Mouse (Mus musculus) lung, postnatal 0 days (tissue): ENCODE data around the gene Zfyve26. TPM values are rescaled to one million over a fixed set of nuclear protein-coding genes. Genes with fewer than 3 reads are reported as not detected.

Experiments
- ATAC-seq: fragments of 200-750 bp; cut with Nextera tagmentation; 2 replicates; pipeline ENCODE4 v1.8.0; 2017; ENCODE audit warnings: moderate library complexity
- DNase-seq: peaks from one replicate; pipeline ENCODE4 v3.0.0-alpha.2; 2016; ENCODE audit warnings: low spot score
- H3K27ac ChIP-seq: fragments of 300-500 bp; sonication (generic); 2 replicates; pipeline ENCODE4 v1.5.1; 2014; ENCODE audit warnings: antibody characterized with exemption, mild to moderate bottlenecking, low read length, mixed read lengths
- H3K27me3 ChIP-seq: fragments of 300-500 bp; sonication (generic); replicated peaks from 2 replicates; pipeline ENCODE4 v1.6.1; 2014; ENCODE audit warnings: low read length, mixed read lengths; ENCODE audit not compliant: insufficient read depth
- H3K36me3 ChIP-seq: fragments of 300-500 bp; sonication (generic); 2 replicates; pipeline ENCODE4 v1.6.1; 2014; ENCODE audit warnings: low read length, mixed read lengths; ENCODE audit not compliant: insufficient read depth
- H3K4me1 ChIP-seq: fragments of 300-500 bp; sonication (generic); 2 replicates; pipeline ENCODE4 v1.6.1; 2014; ENCODE audit warnings: antibody characterized with exemption, low read depth, low read length, mixed read lengths; ENCODE audit not compliant: insufficient read depth
- H3K4me2 ChIP-seq: fragments of 300-500 bp; sonication (generic); replicated peaks from 2 replicates; pipeline ENCODE4 v1.6.1; 2014; ENCODE audit warnings: low read depth, mild to moderate bottlenecking, low read length, moderate library complexity, mixed read lengths
- H3K4me3 ChIP-seq: fragments of 300-500 bp; sonication (generic); 2 replicates; pipeline ENCODE4 v1.5.1; 2014; ENCODE audit warnings: low read depth, low read length
- H3K9ac ChIP-seq: fragments of 300-500 bp; sonication (generic); replicated peaks from 2 replicates; pipeline ENCODE4 v1.6.1; 2014; ENCODE audit warnings: low read depth, mild to moderate bottlenecking
- H3K9me3 ChIP-seq: fragments of 300-500 bp; sonication (generic); 2 replicates; pipeline ENCODE4 v1.6.1; 2016; ENCODE audit warnings: low read length, mixed read lengths
- CTCF ChIP-seq: IDR thresholded peaks from 2 replicates; pipeline ENCODE4 v1.5.1; 2016; ENCODE audit warnings: antibody characterized with exemption, mild to moderate bottlenecking
- EP300 ChIP-seq: IDR thresholded peaks from 2 replicates; pipeline ENCODE4 v1.6.1; 2016; ENCODE audit warnings: antibody characterized with exemption, mild to moderate bottlenecking, control low read depth
- WGBS: fragments of 180-500 bp; shearing (Covaris S2); extraction: QIAGEN DNeasy Blood & Tissue Kit; methylation state at CpG from one replicate; pipeline ENCODE4 v1.1.7; 2014; 5-methylcytosine and 5-hydroxymethylcytosine counted together
- polyA plus RNA-seq: library from polyadenylated mRNA; unstranded; fragments of >200 nt; fragmentation: Nextera tagmentation; extraction: Ambion mirVana; gene quantifications from 2 replicates; pipeline ENCODE4 v1.2.1, GENCODE M21; 2015

The Zfyve26 gene
- polyA plus RNA-seq, 1 experiment from 2014 or later: 7.0 TPM

DNA sequence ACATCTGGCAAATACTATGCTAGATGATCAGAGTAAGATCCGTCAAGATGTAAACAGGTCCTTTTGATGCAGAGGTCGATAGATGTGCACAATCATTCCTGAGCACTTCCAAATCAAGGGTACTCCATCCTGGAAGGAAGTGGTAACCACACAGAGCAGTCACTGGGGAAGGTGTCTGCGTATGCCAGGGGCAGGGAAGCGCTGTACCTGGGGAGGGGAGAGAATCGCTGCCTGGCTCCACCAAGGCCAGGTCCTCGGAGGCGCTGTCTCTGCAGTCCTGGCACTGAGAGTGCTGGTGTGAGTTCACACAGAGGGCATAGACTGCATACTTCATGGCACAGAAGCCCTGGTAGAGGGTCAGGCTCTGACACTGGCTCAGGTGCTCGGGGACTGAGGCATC is 13.5 kb downstream of the Zfyve26 start:
- no peak overlapping the region for H3K4me3 ChIP-seq
- no peak for TF ChIP-seq EP300
- no peak for TF ChIP-seq CTCF
- no peak overlapping the region for H3K27ac ChIP-seq
- no peak for DNase-seq
- no peaks in the 10 kb centered on the region for H3K27me3 ChIP-seq
- no peaks in the 10 kb centered on the region for H3K4me1 ChIP-seq
- ATAC-seq: no peak
- no peak overlapping the region for H3K9ac ChIP-seq
- no peaks in the 10 kb centered on the region for H3K9me3 ChIP-seq
- H3K4me2 ChIP-seq: no peak overlapping the region
- WGBS: 85% methylated on average over 8 of the region's 8 CpGs
- peaks cover 75% of the 10 kb centered on the region for H3K36me3 ChIP-seq

DNA sequence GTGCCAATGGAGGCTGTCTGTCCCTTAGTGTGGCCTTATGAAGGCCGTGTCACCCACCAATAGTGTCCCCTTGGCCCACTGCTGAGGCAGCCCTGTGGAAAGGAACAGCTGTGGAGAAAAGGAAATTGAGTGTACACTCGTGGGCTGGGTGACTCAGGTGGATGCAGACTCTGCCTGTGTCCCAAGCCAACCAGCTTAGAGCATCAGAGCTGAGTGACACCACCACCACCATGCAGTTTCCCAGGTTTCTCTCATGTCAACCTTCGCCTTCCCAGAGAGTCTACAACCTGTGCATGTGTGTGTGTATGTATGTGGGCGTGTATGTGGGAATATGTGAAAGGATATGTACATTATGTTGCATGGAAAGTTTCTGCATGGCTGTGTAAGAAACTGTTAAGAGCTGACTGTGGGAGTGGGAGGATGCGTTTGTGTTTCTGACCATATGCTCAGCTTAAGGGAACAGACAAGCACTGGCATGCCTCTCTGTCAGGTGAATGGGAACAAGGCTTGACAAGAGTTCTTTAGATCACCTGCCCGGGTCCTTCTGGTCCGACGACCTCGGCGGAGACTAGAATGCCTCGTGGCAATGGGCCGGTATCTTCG is 16.5 kb downstream of the Zfyve26 start:
- TF ChIP-seq EP300 (no peak), CTCF (no peak)
- no peak overlapping the region for H3K4me3 ChIP-seq
- WGBS: 92% methylated on average over 13 of the region's 13 CpGs
- no peak overlapping the region for H3K27ac ChIP-seq
- ATAC-seq (no peak), DNase-seq (no peak)
- no peaks in the 10 kb centered on the region for H3K9me3 ChIP-seq
- no peak overlapping the region for H3K9ac ChIP-seq
- H3K27me3 ChIP-seq: no peaks in the 10 kb centered on the region
- peaks cover 62% of the 10 kb centered on the region for H3K36me3 ChIP-seq
- H3K4me2 ChIP-seq: no peak overlapping the region
- H3K4me1 ChIP-seq: no peaks in the 10 kb centered on the region

DNA sequence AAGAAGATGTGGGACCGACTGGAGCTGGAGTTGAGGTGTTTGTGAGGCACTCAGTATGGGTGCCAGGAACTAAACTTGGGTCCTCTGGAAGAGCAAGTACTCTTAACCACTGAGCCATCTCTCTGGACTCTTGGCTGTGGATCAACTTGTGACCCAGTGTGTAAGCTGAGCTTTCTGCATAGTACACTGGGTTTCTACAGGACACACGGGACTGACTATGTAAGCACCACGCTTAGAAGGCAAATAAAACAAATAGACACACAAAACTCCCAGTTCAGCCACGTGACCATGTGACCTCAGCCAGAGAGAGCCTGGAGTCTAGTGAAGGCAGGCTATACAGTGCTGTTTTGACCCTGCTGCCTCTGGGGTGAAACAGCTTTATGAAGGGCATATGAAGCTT is 23.5 kb downstream of the Zfyve26 start:
- H3K9ac ChIP-seq: no peak overlapping the region
- H3K4me1 ChIP-seq: no peaks in the 10 kb centered on the region
- H3K27ac ChIP-seq: no peak overlapping the region
- H3K4me2 ChIP-seq: no peak overlapping the region
- H3K27me3 ChIP-seq: no peaks in the 10 kb centered on the region
- ATAC-seq (no peak), DNase-seq (no peak)
- H3K4me3 ChIP-seq: no peak overlapping the region
- TF ChIP-seq CTCF (no peak), EP300 (no peak)
- H3K36me3 ChIP-seq: peaks cover 56% of the 10 kb centered on the region
- 80% methylated on average over 4 of the region's 4 CpGs for WGBS
- no peaks in the 10 kb centered on the region for H3K9me3 ChIP-seq

DNA sequence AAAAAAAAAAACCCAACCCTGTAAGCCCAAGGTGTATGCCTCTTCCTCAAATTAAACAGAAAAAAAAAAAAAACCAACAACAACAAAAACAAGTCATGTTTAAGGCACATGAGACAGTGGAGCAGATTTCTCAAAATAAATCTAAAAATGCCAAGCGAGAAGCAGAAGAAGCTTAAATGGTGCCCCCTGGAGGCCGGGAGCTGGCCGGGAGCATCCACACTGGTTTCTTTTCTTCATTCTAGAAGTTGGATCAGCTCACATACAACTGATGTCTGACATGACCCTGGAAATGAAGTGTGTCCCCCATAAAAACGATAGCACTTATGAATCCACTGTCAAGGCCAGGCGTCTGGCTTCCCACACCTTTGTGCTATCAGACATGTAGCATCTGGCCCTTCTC is 35.1 kb downstream of the Zfyve26 start:
- no peak overlapping the region for H3K4me2 ChIP-seq
- DNase-seq: peak; percentile 51
- TF ChIP-seq CTCF (peak; percentile 59), EP300 (no peak)
- no peaks in the 10 kb centered on the region for H3K27me3 ChIP-seq
- no peak overlapping the region for H3K4me3 ChIP-seq
- peaks cover 49% of the 10 kb centered on the region for H3K36me3 ChIP-seq
- no peak overlapping the region for H3K27ac ChIP-seq
- no peak overlapping the region for H3K9ac ChIP-seq
- WGBS: 51% methylated on average over 5 of the region's 5 CpGs
- H3K4me1 ChIP-seq: no peaks in the 10 kb centered on the region
- ATAC-seq: no peak
- no peaks in the 10 kb centered on the region for H3K9me3 ChIP-seq

DNA sequence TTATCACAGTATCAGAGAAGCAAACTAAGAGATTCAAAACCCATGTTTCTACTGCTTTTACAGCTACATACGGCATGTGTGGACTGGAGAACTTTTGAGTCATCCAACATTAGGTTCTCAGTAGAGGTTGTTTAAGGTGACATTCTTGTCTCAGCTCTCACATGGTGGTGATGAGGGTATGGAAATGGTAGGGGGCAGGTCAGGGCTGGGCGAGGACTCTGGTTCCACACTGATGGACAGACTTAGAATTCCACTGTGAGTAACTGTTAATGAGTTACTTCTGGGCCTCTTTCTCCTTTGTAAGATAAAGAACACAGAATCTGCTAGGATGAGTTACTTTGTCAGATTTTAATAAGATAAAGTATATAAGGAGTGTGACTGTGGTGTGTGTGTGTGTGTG is 36.0 kb downstream of the Zfyve26 start:
- Histone ChIP-seq H3K36me3 (peaks cover 41% of the 10 kb centered on the region), H3K27me3 (no peaks in the 10 kb centered on the region), H3K4me3 (no peak overlapping the region), H3K4me2 (no peak overlapping the region), H3K27ac (no peak overlapping the region), H3K9me3 (no peaks in the 10 kb centered on the region), H3K9ac (no peak overlapping the region), H3K4me1 (no peaks in the 10 kb centered on the region)
- DNase-seq (no peak), ATAC-seq (no peak)
- 81% methylated on average over 2 of the region's 2 CpGs for WGBS
- no peak for TF ChIP-seq CTCF
- no peak for TF ChIP-seq EP300

DNA sequence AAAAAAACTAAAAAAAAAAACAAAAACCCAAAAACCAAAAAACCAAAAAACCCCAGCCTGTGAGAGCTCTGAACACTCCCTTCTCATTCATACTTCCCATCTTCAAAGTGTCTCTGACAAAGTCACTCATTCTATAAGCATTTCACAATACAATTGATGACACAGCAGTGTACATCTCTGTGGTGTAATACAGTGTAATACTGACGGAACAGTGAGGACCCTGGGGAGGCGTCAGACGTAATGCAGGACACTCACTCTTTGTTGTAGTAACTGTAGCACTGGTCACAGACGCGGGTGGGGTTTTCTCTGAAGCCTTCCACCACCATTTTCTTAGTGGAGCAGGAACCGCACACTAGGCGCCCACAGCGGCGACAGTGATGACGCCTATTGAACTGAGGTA is 41.1 kb downstream of the Zfyve26 start:
- H3K27me3 ChIP-seq: no peaks in the 10 kb centered on the region
- peak; percentile 21; the same call in 1 of the 2 replicates for ATAC-seq
- no peaks in the 10 kb centered on the region for H3K9me3 ChIP-seq
- peak; percentile 24 for DNase-seq
- H3K9ac ChIP-seq: no peak overlapping the region
- no peaks in the 10 kb centered on the region for H3K4me1 ChIP-seq
- H3K27ac ChIP-seq: no peak overlapping the region
- no peak overlapping the region for H3K4me2 ChIP-seq
- H3K36me3 ChIP-seq: peaks cover 28% of the 10 kb centered on the region
- no peak for TF ChIP-seq EP300
- no peak for TF ChIP-seq CTCF
- H3K4me3 ChIP-seq: no peak overlapping the region
- 93% methylated on average over 10 of the region's 10 CpGs for WGBS
